Mouse (Mus musculus) cortical plate, adult 2 months (tissue): Measurements from ENCODE around the gene Grb2.

ENCODE experiments used
- CTCF ChIP-seq: fragments of 200-500 bp; IDR thresholded peaks from 2 replicates; pipeline ENCODE4 v1.5.1; 2011; ENCODE audit warnings: mild to moderate bottlenecking, control low read depth, low read length; ENCODE audit not compliant: insufficient read depth; ENCODE audit errors: extremely low read depth
- POLR2A ChIP-seq: fragments of 200-500 bp; IDR thresholded peaks from 2 replicates; pipeline ENCODE4 v1.6.1; 2011; ENCODE audit warnings: mild to moderate bottlenecking, low read length, control low read depth; ENCODE audit not compliant: insufficient read depth; ENCODE audit errors: extremely low read depth

- TF ChIP-seq CTCF: no peak
- TF ChIP-seq POLR2A: no peak
Observed at GRCm38 (mm10) chr11:115618732-115619516, 89.5 kb downstream of the Grb2 start.
